Mouse (Mus musculus) spleen, postnatal 4 days (tissue): ENCODE measurements around the gene Areg.

Source experiments
- DNase-seq, 2 experiments: peaks; one replicate each; pipeline ENCODE4 v3.0.0; 2022; ENCODE audit warnings: low spot score in 2 of 2

The Areg gene

DNA sequence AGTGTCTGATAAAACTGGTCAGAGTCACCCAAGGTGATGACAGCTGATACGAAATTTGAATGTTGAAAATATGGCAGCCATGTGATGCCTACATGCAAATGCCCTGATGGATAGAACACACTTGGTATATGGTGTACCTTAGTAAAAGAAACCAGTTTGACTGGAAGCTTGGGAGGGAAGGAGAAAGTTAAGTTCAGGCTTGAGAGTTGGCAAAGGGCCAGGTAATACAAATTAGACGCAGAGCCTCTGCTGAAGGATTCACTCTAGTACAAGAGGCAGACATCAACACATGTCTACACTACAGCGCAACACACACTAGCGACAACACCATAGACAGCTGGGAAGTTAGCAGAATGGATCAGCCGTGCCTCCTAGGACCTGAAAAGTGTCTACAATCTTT is 27.2 kb downstream of the Areg start:
- DNase-seq: no peak

- DNase-seq: no peak
These were observed 37.0 kb downstream of the Areg start for GRCm38 (mm10) chr5:91176397-91176796.

DNA sequence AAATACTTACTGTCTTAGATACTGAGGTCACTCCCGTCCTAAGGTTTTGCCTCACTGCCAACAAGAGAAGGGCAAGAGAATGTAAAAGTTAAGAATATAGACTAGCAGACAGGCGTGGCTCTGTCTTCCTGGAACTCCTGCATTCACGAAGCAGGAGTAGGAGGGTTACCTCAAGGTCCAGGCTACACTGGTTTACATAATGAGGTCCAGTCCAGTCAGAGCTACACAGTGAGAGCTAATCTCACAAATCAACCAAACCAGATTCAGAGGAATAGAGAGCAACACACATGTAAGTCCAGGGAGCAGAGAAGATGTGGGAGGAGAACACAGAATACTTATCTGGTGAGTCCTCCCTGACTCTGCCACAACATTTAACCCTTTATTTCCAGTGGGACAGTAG is 55.2 kb downstream of the Areg start:
- no peak for DNase-seq
